ENCODE assay signal across 5 mouse cellular contexts in genomic region chr9:68875791-68876190, GRCm38 (mm10).
"Had no signal": no experiment of that assay in that cellular context is flagged by ENCODE, and none has a peak within 500 bp of the region (broad histone marks: within the 10 kb centered on the region; RNA-seq: fewer than 3 reads in every experiment).

No protein-coding gene starts in this region.

- DNase-seq: kidney, adult 8-10 months; kidney, postnatal 25 days; lung, adult 18-20 months; lung, postnatal 36 days; thymus, postnatal 36 days had no signal
